Mouse (Mus musculus) kidney, adult 11 months (tissue): ENCODE measurements around the gene Lrrc42.

Experiments
- DNase-seq: peaks from one replicate; pipeline ENCODE4 v3.0.0; 2022

Lrrc42 gene

DNA sequence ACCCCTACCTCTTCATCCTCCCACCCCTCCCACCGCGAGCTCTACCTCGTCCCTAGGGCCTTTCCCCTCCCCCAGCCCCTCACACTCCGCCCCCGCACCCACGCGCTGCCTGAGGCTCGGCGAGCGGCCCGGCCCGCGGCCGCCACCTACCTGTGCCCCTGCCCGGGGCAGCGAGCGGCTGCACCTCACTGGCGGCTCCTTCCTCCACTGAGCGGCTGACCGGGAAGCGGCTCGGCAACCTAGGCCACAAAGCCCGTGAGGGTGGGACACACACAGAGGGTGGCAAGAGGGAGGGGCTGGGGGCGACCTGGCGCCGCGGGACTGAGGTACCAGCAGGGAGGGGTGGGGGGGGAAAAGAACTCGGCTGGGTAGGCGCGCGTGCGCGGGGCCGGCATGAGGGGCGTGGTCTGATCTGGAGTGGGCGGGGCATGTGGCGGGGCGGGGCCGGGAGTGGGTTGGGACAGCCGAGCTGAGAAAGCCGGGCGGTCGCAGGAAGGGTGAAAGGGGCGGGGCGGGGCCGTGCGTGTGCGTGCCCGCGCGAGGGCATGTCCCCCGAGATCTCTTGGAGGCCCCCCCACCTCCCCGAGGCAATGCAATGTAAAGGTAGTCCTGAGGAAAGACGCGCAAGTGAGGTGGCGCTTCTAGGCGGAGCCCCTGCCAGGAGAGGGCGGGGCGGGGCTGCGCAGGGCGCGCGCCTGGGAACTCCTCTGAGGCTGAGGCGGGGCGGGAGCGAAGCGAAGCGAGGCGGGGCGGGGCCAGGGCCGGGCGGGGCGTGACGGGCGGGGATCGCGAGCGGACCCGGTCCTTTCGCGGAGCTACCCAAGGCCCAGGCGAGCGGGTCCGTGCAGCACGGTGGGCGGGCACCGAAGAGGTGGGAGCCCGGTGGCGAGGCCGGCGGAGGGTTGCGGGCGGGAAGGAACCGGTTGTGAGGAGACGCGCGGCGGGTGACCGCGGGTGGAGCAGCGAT lies at the start of gene Lrrc42, which contains the start of gene Hspb11:
TSS of gene Lrrc42 (minus strand) at position 408 of the 967 bp plus-strand sequence.
TSS of gene Hspb11 (plus strand) at position 469 of the 967 bp plus-strand sequence.
- DNase-seq = peak; percentile 96

DNA sequence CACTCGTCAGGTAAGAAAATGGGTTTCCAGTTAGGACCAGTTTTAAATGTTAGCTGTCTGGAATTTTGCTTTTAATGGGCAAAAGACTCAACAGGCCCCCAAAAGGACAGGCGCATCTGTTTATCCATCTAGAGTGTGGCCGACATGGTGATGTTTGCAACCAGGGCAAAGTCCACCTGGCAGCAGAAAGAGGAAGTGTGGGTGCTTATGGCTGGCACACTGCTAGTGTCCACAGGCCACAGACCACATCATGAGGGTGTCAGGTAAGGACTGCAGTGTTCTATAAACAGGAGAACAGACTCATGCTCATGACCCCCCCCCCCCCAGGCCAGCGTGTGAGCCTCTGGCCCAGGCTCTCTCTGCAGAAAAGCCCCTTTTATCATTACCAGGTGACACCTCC lies 49.5 kb upstream of the Lrrc42 start:
- peak; percentile 71 for DNase-seq

GRCm38 (mm10) chr4:107302221-107302620 lies 48.9 kb upstream of the Lrrc42 start:
- no peak for DNase-seq

DNA sequence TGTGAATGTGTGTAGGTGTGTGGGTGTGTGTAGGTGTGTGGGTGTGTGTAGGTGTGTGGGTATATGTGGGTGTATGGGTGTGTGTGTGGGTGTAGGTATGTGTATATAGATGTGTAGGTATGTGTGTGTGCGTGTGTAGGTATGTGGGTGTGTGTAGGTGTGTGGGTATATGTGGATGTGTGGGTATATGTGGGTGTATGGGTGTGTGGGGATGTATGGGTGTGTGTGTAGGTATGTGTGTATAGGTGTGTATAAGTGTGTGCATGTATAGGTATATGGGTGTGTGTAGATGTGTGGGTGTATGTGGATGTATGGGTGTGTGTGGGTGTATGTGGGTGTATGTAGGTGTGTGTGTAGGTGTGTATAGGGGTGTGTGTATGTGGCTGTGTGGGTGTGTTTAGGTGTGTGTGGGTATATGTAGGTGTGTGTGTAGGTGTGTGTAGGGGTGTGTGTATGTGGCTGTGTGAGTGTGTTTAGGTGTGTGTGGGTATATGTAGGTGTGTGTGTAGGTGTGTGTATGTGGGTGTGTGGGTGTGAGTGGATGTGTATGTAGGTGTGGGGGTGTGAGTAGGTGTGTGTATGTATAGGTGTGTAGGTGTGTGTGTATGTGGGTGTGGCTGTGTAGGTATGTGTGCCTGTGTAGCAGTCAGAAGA lies 47.7 kb upstream of the Lrrc42 start:
- DNase-seq = no peak

DNA sequence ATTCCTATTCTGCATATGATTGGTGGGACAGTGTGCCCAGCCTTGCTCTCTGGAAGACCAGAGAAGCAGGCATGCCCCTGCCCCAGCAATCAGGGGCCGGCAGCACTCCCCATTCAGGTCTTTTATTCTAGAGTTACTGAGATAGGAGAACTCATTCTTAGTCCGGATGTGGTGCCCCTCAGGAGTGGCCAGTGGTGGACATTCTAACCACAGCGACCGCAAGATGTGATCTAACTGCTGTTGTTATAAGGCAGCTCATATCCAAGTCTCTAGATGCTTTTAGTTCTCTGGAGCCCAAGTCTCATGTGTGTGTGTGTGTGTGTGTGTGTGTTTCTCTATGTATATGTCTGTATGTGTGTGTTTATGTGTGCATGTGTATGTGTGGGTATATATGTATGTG lies 47.0 kb upstream of the Lrrc42 start:
- DNase-seq = no peak

GRCm38 (mm10) chr4:107299779-107300340 lies 46.5 kb upstream of the Lrrc42 start:
- DNase-seq = peak; percentile 84

- DNase-seq = peak; percentile 63
Observed at GRCm38 (mm10) chr4:107298071-107298606, 44.8 kb upstream of the Lrrc42 start.

DNA sequence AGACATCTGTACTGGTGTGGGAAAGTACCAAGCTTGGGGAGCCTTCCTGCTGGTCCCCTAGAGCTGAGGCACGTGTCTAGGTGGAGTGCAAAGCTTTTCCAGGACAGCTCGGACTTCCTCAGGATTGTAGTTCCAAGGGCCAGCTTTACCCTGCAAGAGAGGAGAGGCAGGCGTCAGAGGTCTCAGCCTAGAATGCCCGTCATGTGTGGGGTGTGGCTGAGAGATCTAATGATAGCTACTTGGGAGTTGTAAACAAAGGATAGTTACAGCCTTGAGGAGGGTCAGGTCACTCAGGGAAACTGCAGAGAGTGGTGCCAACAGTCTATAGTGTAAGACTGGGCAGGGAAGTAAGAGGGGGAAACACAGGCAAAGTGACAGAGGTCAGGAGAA lies 38.9 kb upstream of the Lrrc42 start:
- DNase-seq = no peak

- no peak for DNase-seq
Observed at GRCm38 (mm10) chr4:107291611-107292272, 38.4 kb upstream of the Lrrc42 start.

GRCm38 (mm10) chr4:107287517-107287916 lies 34.2 kb upstream of the Lrrc42 start:
- no peak for DNase-seq

- no peak for DNase-seq
Observed at GRCm38 (mm10) chr4:107286386-107286785, 33.1 kb upstream of the Lrrc42 start.

DNA sequence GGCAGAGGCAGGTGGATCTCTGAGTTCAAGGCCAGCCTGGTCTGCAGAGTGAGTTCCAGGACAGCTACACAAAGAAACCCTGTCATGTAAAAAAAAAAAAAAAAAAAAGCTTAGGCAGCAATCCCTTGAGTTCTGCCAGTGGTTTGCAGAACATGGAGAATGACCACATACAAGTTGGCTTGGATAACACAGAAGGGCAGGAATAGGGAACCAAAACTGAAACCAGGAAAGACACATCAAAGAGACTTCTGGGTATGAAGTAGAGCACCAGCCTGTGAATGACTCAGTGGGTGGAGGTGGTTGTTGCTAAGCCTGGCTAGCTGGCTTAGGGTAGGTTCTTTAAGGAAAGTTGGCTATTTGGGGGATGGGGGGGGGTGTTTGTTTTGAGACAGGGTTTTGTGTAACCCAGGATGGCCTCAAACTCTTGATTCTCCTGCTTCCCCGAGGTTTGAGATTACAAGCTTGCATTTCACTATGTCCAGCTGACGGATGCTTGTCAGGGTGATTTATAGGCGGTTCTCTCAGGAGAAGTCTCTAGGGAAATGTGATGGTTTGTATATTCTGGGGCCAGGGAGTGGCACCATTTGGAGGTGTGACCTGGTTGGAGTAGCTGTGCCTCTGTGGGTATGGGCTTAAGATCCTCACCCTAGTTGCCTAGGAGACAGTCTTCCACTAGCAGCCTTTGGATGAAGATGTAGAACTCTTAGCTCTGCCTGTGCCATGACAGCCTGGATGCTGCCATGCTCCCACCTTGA lies 32.3 kb upstream of the Lrrc42 start:
- no peak for DNase-seq

DNA sequence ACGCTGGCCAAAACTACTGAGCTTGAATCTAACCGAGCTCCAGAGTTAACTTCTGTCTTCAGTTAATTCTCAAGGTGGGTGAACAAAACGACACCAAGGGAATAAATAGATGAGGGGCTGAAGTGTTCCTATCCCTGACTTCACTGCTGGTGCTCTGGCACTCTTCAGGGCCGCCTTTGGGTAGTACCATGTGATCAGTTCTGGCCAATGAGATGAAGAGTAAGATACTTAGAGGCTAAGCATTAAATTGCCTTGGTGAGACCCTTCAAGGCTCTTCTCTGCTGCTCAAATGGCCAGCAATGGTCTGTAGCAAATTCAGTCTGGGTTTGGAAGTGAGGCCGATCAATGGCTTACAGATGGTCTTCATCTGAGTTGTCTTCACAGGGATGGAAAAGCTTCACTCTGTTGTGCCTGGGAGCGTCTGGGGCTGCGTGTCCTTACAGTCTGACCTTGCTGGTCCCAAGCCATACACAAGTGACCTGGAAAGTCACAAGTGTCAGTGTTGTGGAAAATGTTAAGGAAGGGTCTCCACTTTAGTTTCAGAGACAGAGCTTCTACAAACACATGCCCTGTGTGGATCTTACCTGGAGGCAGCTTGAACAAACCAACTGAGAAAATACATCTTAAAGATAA lies 27.6 kb upstream of the Lrrc42 start:
- DNase-seq = no peak

GRCm38 (mm10) chr4:107278188-107278707 lies 24.9 kb upstream of the Lrrc42 start:
- no peak for DNase-seq

GRCm38 (mm10) chr4:107274511-107274910 lies 21.2 kb upstream of the Lrrc42 start:
- peak; percentile 53 for DNase-seq

DNA sequence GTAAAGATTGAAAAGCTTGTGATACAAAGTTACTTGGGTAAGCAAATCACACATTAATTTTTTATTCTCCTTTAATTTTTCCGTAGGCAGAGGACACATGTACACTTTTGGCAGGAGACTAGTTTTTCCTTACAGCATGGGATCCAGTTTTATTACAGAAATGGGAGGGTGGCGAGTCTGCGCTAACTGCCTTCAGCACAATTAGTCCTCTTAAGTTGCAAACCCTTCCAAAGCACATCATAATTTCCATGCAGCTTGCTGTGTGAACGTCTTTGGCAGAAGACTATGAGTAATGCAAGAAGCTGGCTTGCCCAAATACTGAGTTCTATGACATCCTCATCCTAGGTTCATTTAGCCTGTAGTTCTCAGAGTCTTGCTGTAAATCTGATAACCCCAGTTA lies 20.4 kb upstream of the Lrrc42 start:
- DNase-seq = no peak

DNA sequence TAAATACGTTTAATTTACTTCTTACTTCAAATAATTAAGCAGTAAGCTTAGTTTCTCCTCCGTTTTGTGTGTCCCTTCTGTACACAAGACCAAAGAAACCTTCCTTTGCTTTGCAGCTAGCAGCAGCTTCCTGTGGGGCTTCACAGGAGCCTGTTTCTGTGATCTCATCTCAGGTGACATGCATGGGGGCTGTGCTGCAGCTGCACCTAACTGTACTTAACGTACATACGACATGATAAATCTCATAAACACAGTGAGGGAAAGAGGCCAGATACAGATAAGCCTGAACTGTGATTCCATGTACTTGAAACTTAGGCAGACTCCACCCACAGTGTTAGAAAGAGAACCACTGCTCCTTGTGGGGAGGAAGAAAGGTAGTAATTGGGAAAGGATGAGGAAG lies 6.7 kb upstream of the Lrrc42 start:
- DNase-seq = no peak

- DNase-seq = no peak
Observed at GRCm38 (mm10) chr4:107254414-107254813, 1.1 kb upstream of the Lrrc42 start.

DNA sequence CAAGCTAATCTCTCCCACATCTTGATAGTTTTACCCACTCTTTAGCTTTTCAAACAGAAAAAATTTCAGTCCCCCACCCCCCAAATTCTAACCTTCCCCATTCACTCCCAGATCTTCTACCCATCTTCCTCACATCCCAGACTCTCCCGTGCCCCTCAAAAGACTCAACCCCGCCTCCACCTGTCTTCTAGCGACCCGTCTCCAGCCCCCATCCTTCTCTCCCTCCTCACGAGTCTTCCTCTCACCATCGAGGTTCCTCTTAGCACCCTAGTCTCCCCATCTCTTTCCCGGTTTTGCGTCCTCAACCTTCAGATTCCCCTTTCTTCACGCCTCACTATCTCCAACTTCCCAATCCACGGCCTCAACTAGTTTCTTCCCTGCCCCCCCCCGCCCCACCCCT lies 810 bp downstream of the Lrrc42 start:
- peak; percentile 15 for DNase-seq

DNA sequence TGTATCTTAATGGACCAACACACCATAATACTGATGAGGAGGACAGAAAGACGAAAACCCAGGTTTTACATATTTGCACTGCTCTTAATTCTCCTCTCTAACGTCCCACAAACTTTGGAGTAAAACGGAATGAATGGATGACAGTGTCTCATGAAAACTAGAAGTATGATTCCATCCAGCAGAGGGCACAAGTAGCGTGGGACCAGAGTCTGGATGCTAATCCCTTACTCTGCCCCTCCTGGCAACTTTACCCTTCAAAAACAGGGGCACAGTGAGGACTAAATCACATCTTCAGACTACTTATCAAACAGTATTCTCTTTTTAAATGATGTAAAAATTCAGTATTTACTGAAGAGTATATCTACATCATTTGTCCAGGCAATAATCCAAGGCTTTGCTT lies 2.8 kb downstream of the Lrrc42 start:
- DNase-seq = peak; percentile 14

DNA sequence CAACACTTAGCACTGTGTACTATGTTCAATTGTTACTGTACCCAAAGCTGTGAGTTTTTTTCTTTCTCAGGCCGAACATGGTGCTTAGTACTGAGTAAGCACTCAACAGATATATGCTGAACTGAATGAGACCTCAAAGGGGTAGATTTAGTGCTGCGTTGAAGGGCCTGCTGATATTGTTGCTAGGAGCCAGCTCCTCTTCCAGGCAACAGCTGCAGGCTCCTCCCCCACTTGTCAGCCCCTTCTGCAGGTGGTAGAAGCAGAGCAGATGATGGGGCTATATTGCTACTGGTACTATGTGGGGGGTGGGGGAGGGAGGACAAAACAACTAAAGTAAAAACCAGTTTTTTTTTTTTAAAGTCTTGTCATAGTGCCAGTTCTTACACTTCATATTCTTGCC lies 3.9 kb downstream of the Lrrc42 start:
- no peak for DNase-seq
